Mouse (Mus musculus) stomach, embryonic 14.5 days (tissue): ENCODE measurements around the gene Enam. TPM values are rescaled to one million over a fixed set of nuclear protein-coding genes. Genes with fewer than 3 reads are reported as not detected.
A peak's percentile ranks its signal among the peaks of the same experiment; 100 is the strongest.
"Not testable (repeated sequence)": the region's sequence is repeated elsewhere in the genome, so short reads cannot be mapped to it uniquely, and the experiment has no call there.

Experiments used
- ATAC-seq: fragments of 200-750 bp; cut with Nextera tagmentation; 2 replicates; pipeline ENCODE4 v1.8.0; 2017; ENCODE audit warnings: low read depth, moderate TSS enrichment; ENCODE audit not compliant: insufficient number of reproducible peaks, insufficient read depth, low FRiP score
- H3K27ac ChIP-seq: fragments of 300-500 bp; sonication (generic); 2 replicates; pipeline ENCODE4 v1.5.1; 2014; ENCODE audit warnings: mild to moderate bottlenecking, low read length, moderate library complexity, mixed read lengths
- H3K27me3 ChIP-seq: fragments of 300-500 bp; sonication (generic); 2 replicates; pipeline ENCODE4 v1.6.1; 2014; ENCODE audit warnings: low read length, control low read depth, mixed read lengths; ENCODE audit not compliant: control insufficient read depth, insufficient read depth
- H3K36me3 ChIP-seq: fragments of 300-500 bp; sonication (generic); 2 replicates; pipeline ENCODE4 v1.6.1; 2014; ENCODE audit warnings: mild to moderate bottlenecking, control low read depth, low read length, moderate library complexity, mixed read lengths; ENCODE audit not compliant: control insufficient read depth, insufficient read depth
- H3K4me1 ChIP-seq: fragments of 300-500 bp; sonication (generic); 2 replicates; pipeline ENCODE4 v1.6.1; 2014; ENCODE audit warnings: low read length, control low read depth, mixed read lengths; ENCODE audit not compliant: control insufficient read depth, insufficient read depth
- H3K4me2 ChIP-seq: fragments of 300-500 bp; sonication (generic); replicated peaks from 2 replicates; pipeline ENCODE4 v1.6.1; 2014; ENCODE audit warnings: low read depth, low read length, control low read depth
- H3K4me3 ChIP-seq: fragments of 300-500 bp; sonication (generic); 2 replicates; pipeline ENCODE4 v1.5.1; 2014; ENCODE audit warnings: low read depth, low read length, control low read depth
- H3K9ac ChIP-seq: fragments of 300-500 bp; sonication (generic); replicated peaks from 2 replicates; pipeline ENCODE4 v1.6.1; 2014; ENCODE audit warnings: low read depth, mild to moderate bottlenecking, control low read depth, low read length, moderate library complexity, mixed read lengths
- H3K9me3 ChIP-seq: fragments of 300-500 bp; sonication (generic); 2 replicates; pipeline ENCODE4 v1.6.1; 2016; ENCODE audit warnings: low read depth, low read length, control low read depth; ENCODE audit not compliant: control insufficient read depth
- WGBS: fragments of 180-500 bp; shearing (Covaris S2); extraction: QIAGEN DNeasy Blood & Tissue Kit; methylation state at CpG from one replicate; pipeline ENCODE4 v1.1.7; 2014; 5-methylcytosine and 5-hydroxymethylcytosine counted together
- polyA plus RNA-seq: library from polyadenylated mRNA; unstranded; fragments of >200 nt; fragmentation: Nextera tagmentation; extraction: Ambion mirVana; gene quantifications from 2 replicates; pipeline ENCODE4 v1.2.1, GENCODE M21; 2014

Gene Enam
- polyA plus RNA-seq, 1 experiment from 2014 or later: not detected

DNA sequence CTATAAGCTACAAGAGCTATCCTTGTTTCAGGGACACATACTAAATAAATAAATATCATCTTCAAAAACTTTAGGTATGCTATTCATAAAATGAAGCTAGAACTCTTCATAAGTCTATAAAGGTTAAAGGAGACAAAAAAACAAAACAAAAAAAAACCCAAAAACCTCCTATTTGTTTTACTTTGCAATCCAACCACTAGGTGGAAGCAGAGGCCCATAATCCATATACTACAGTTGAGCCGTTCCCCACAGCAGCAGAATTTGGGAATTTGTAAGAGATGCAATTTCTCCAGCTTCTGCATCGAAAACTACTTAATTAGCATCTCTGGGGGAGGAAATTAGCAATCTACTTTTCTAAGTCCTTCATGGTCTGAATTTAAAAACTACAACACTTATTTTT is 31.5 kb downstream of the Enam start:
- Histone ChIP-seq H3K4me1 (no peaks in the 10 kb centered on the region), H3K4me2 (no peak overlapping the region), H3K4me3 (no peak overlapping the region), H3K9me3 (no peaks in the 10 kb centered on the region), H3K27me3 (no peaks in the 10 kb centered on the region), H3K27ac (no peak overlapping the region), H3K9ac (no peak overlapping the region), H3K36me3 (no peaks in the 10 kb centered on the region)
- ATAC-seq: no peak
- WGBS: 10% methylated on average over 2 of the region's 2 CpGs

DNA sequence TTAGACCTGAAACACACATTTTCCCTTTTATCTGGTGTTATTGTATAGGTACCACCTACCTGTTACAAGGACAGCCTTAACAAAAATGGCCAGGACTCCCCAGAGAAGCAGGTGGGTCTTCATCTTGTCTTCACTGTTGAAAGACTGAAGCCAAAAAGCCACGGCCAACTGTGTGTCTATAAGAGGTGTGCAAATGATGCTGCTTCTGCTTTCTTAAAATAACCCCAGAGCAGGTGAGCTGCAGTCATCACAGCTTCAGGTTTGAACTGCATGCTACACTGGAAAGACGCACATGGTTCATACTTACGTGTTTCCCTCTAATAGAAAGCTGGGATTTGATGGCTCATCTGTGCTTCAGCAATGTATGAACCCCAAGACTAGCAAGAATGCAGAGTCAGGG is 39.9 kb downstream of the Enam start, which contains the start of gene Jchain:
Gene Jchain (minus strand): TSS at position 235 of the 400 bp plus-strand sequence.
- Histone ChIP-seq H3K9ac (no peak within 1 kb of the TSS), H3K36me3 (no peaks in the 10 kb centered on the region), H3K4me3 (no peak within 1 kb of the TSS), H3K4me2 (no peak within 1 kb of the TSS), H3K9me3 (no peaks in the 10 kb centered on the region), H3K27me3 (no peaks in the 10 kb centered on the region), H3K4me1 (no peaks in the 10 kb centered on the region), H3K27ac (no peak within 1 kb of the TSS)
- no peak for ATAC-seq
- WGBS: 83% methylated on average over 3 of the region's 3 CpGs

DNA sequence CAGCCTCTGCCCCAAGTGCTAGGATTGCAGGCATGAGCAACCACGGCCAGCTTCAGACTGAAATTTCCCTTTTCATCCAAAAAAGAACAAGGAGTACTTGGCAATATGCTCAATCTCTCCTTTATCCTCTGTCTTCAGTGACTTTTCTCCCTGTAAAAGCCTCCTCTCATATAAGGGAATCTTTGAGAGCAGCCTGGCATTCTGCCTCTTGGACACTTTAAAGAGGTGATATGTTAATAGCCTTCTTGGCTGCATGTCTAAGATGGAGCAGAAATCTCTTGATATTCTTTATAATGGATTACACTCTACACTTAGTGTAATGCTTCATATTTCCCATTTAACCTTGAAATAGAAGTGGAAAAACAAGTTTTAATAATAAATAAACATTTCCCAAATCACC is 43.1 kb downstream of the Enam start:
- peak; percentile 46; the same call in 1 of the 2 replicates for ATAC-seq
- Histone ChIP-seq H3K9me3 (no peaks in the 10 kb centered on the region), H3K4me1 (no peaks in the 10 kb centered on the region), H3K9ac (no peak overlapping the region), H3K4me3 (no peak overlapping the region), H3K27me3 (no peaks in the 10 kb centered on the region), H3K4me2 (no peak overlapping the region), H3K27ac (no peak overlapping the region), H3K36me3 (no peaks in the 10 kb centered on the region)
- WGBS: 56% methylated on average over 1 of the region's 1 CpGs

DNA sequence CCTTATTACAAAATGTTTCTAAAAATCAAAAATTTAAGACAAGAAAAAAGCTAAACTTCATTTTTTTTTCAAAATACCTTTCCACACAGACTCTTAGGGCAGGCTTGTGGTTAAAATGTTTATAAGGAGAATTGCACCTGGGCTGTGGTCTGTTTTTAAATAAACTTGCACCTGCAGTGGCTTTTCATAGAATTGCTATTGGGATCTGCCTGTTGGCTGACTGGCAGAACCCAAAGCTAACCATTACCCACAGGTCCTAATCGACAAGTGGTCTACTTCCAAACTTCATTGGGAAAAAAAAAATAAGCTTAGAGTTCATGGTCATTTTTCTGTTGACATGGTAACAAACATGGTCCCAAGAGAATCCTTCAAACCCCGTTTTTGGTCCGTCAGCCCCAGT is 46.9 kb downstream of the Enam start:
- no peak overlapping the region for H3K4me3 ChIP-seq
- no peaks in the 10 kb centered on the region for H3K9me3 ChIP-seq
- no peaks in the 10 kb centered on the region for H3K36me3 ChIP-seq
- H3K4me1 ChIP-seq: no peaks in the 10 kb centered on the region
- no peak overlapping the region for H3K27ac ChIP-seq
- no peaks in the 10 kb centered on the region for H3K27me3 ChIP-seq
- H3K4me2 ChIP-seq: no peak overlapping the region
- H3K9ac ChIP-seq: no peak overlapping the region
- no peak for ATAC-seq
- WGBS: 72% methylated on average over 3 of the region's 3 CpGs

DNA sequence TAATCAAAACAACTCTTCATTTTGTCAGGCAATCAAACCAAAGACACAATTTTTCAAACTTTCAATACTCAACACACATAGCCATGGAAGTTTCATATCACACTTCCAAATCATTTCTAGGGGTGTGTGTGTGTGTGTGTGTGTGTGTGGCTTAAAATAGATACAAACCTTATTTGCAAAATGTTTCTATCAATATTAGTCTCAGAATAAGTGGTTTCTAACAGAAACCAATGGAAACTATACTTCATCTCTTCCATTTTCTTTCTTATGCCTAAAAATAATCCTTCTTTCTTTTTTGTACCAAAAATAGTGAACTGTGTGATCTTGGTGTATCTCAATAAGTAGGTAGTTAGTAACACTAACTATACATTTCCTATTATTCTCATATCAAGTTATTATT is 53.1 kb downstream of the Enam start:
- no peaks in the 10 kb centered on the region for H3K9me3 ChIP-seq
- no peak overlapping the region for H3K27ac ChIP-seq
- no peak overlapping the region for H3K9ac ChIP-seq
- H3K4me3 ChIP-seq: no peak overlapping the region
- no peak overlapping the region for H3K4me2 ChIP-seq
- H3K36me3 ChIP-seq: no peaks in the 10 kb centered on the region
- ATAC-seq: no peak
- no peaks in the 10 kb centered on the region for H3K27me3 ChIP-seq
- no peaks in the 10 kb centered on the region for H3K4me1 ChIP-seq

DNA sequence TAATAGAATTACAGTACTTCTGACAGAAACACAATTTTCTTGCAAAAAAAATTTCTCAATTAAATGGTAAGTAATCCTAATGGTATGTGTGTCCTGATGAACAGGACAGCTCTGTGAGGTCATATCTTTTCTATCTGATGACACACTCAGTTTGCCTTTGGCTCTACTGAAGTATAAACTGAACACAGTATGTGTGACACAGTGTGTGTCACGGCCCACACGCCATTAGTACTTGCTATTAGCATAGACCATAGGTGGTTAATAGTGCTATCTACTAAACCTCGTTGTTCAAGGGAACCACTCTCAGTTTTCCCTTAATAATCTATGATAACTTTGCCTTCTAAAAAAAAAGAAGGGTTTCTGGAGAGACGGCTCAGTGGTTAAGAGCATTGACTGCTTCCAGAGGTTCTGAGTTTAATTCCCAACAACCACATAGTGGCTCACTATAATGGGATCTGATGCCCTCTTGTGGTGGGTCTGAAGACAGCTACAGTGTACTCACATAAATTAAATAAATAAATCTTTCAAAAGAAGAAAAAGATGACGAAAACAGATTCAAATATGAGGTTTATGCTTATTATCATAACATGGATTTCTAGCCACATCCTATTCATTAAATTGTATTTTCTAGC is 55.0 kb downstream of the Enam start:
- no peak for ATAC-seq
- 59% methylated on average over 5 of the region's 5 CpGs for WGBS
- no peak overlapping the region for H3K27ac ChIP-seq
- H3K4me3 ChIP-seq: no peak overlapping the region
- no peaks in the 10 kb centered on the region for H3K27me3 ChIP-seq
- no peaks in the 10 kb centered on the region for H3K36me3 ChIP-seq
- H3K4me2 ChIP-seq: no peak overlapping the region
- no peak overlapping the region for H3K9ac ChIP-seq
- H3K9me3 ChIP-seq: no peaks in the 10 kb centered on the region
- H3K4me1 ChIP-seq: no peaks in the 10 kb centered on the region

DNA sequence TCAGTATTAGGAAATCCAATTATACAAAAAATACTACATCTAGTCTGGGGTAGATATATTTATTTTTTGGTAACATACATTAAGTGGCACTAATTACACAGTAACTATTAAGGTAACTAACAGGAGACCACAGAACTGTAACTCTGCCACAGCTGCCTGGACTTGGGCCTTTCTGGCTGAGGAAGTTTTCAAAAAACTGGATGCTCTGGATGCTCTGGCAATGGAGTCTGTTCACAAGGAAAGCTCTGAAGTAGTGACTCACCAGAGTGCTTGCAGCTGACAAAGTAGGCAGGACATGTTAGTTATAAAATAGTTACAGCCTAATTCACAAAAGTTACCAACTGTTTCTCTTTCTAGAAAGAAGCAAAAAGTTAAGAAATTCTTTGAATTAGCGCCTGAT is 56.6 kb downstream of the Enam start:
- not testable (repeated sequence) for H3K4me2 ChIP-seq, H3K9ac ChIP-seq, H3K27me3 ChIP-seq, H3K9me3 ChIP-seq, H3K36me3 ChIP-seq, H3K27ac ChIP-seq, ATAC-seq, H3K4me3 ChIP-seq, H3K4me1 ChIP-seq
- 88% methylated on average over 1 of the region's 1 CpGs for WGBS

DNA sequence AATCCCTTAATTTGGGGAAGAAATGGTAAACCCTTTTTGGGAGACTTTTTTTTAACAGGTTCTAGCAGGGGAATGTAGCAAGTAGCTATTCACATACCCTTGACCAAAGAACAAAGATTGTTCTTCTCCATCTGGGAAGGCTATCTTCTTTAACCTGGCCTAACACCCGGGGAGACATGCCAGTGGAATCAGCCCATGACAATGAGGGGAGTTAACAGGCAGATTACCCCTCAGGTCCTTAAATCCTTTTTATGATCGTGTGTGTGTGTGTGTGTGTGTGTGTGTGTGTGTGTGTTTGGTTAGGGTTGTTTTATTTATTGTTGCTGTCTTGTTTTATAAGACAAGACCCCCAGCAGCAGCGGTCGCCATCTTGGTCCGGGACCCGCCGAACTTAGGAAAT is 57.8 kb downstream of the Enam start:
- H3K27ac ChIP-seq: no peak overlapping the region
- H3K36me3 ChIP-seq: no peaks in the 10 kb centered on the region
- H3K4me3 ChIP-seq: no peak overlapping the region
- H3K9ac ChIP-seq: no peak overlapping the region
- 83% methylated on average over 7 of the region's 7 CpGs for WGBS
- H3K4me1 ChIP-seq: no peaks in the 10 kb centered on the region
- no peaks in the 10 kb centered on the region for H3K9me3 ChIP-seq
- H3K27me3 ChIP-seq: no peaks in the 10 kb centered on the region
- ATAC-seq: no peak
- H3K4me2 ChIP-seq: no peak overlapping the region
